Mouse (Mus musculus) liver, embryonic 11.5 days (tissue): ENCODE data around the gene Atp6v0a2. TPM values are rescaled to one million over a fixed set of nuclear protein-coding genes. Genes with fewer than 3 reads are reported as not detected.

Source experiments
- ATAC-seq: fragments of 200-750 bp; cut with Nextera tagmentation; replicated peaks from 2 replicates; pipeline ENCODE4 v1.8.0; 2017; ENCODE audit warnings: moderate number of reproducible peaks, mild to moderate bottlenecking, moderate TSS enrichment, moderate library complexity; ENCODE audit not compliant: low FRiP score
- DNase-seq: peaks from one replicate; pipeline ENCODE4 v3.0.0-alpha.2; 2017; ENCODE audit warnings: low spot score
- H3K27ac ChIP-seq: fragments of 300-500 bp; sonication (generic); 2 replicates; pipeline ENCODE4 v1.5.1; 2014; ENCODE audit warnings: mild to moderate bottlenecking, low read depth, low read length, control low read depth
- H3K27me3 ChIP-seq: fragments of 300-500 bp; sonication (generic); replicated peaks from 2 replicates; pipeline ENCODE4 v1.6.1; 2014; ENCODE audit warnings: low read length, mixed read lengths; ENCODE audit not compliant: control insufficient read depth, insufficient read depth
- H3K36me3 ChIP-seq: fragments of 300-500 bp; sonication (generic); 2 replicates; pipeline ENCODE4 v1.6.1; 2014; ENCODE audit warnings: mild to moderate bottlenecking, low read length, moderate library complexity, mixed read lengths; ENCODE audit not compliant: control insufficient read depth, insufficient read depth
- H3K4me1 ChIP-seq: fragments of 300-500 bp; sonication (generic); replicated peaks from 2 replicates; pipeline ENCODE4 v1.6.1; 2014; ENCODE audit warnings: low read length, mixed read lengths; ENCODE audit not compliant: control insufficient read depth, insufficient read depth
- H3K4me2 ChIP-seq: fragments of 300-500 bp; sonication (generic); 2 replicates; pipeline ENCODE4 v1.6.1; 2014; ENCODE audit warnings: mild to moderate bottlenecking, control low read depth, moderate library complexity
- H3K4me3 ChIP-seq: fragments of 300-500 bp; sonication (generic); 2 replicates; pipeline ENCODE4 v1.5.1; 2014; ENCODE audit warnings: low read depth, low read length, control low read depth
- H3K9ac ChIP-seq: fragments of 300-500 bp; sonication (generic); 2 replicates; pipeline ENCODE4 v1.6.1; 2014; ENCODE audit warnings: low read depth, low read length, control low read depth
- H3K9me3 ChIP-seq: fragments of 300-500 bp; sonication (generic); 2 replicates; pipeline ENCODE4 v1.6.1; 2016; ENCODE audit warnings: low read length, inconsistent platforms, mixed read lengths; ENCODE audit not compliant: control insufficient read depth
- WGBS: fragments of 180-500 bp; shearing (Covaris S2); extraction: QIAGEN DNeasy Blood & Tissue Kit; methylation state at CpG from one replicate; pipeline ENCODE4 v1.1.7; 2014; 5-methylcytosine and 5-hydroxymethylcytosine counted together
- polyA plus RNA-seq: library from polyadenylated mRNA; unstranded; fragments of >200 nt; fragmentation: Nextera tagmentation; extraction: Ambion mirVana; gene quantifications from 2 replicates; pipeline ENCODE4 v1.2.1, GENCODE M21; 2014

The Atp6v0a2 gene
- polyA plus RNA-seq, 1 experiment from 2014 or later = 31.2 TPM

GRCm38 (mm10) chr5:124717969-124718368 lies 89.6 kb downstream of the Atp6v0a2 start:
- Histone ChIP-seq H3K36me3 (peaks cover 33% of the 10 kb centered on the region), H3K27ac (no peak overlapping the region), H3K4me1 (no peaks in the 10 kb centered on the region), H3K27me3 (no peaks in the 10 kb centered on the region), H3K4me3 (no peak overlapping the region), H3K9me3 (no peaks in the 10 kb centered on the region), H3K4me2 (no peak overlapping the region), H3K9ac (no peak overlapping the region)
- ATAC-seq (no peak), DNase-seq (no peak)
- WGBS = 96% methylated on average over 11 of the region's 11 CpGs

- WGBS = 94% methylated on average over 7 of the region's 7 CpGs
- Histone ChIP-seq H3K4me2 (no peak overlapping the region), H3K36me3 (peaks cover 29% of the 10 kb centered on the region), H3K4me1 (no peaks in the 10 kb centered on the region), H3K9me3 (no peaks in the 10 kb centered on the region), H3K4me3 (no peak overlapping the region), H3K27me3 (no peaks in the 10 kb centered on the region), H3K9ac (no peak overlapping the region), H3K27ac (no peak overlapping the region)
- no peak for ATAC-seq
- DNase-seq = no peak
Measured at GRCm38 (mm10) chr5:124718396-124718795, 90.0 kb downstream of the Atp6v0a2 start.

GRCm38 (mm10) chr5:124723125-124723524 lies 94.7 kb downstream of the Atp6v0a2 start:
- peaks cover 19% of the 10 kb centered on the region; the same call in 1 of the 2 replicates for H3K36me3 ChIP-seq
- no peak overlapping the region for H3K9ac ChIP-seq
- no peaks in the 10 kb centered on the region for H3K27me3 ChIP-seq
- H3K4me2 ChIP-seq = no peak overlapping the region
- no peaks in the 10 kb centered on the region for H3K9me3 ChIP-seq
- H3K4me1 ChIP-seq = no peaks in the 10 kb centered on the region
- WGBS = 92% methylated on average over 6 of the region's 6 CpGs
- H3K27ac ChIP-seq = no peak overlapping the region
- H3K4me3 ChIP-seq = no peak overlapping the region
- no peak for DNase-seq
- ATAC-seq = no peak

- H3K4me1 ChIP-seq = no peaks in the 10 kb centered on the region
- H3K27me3 ChIP-seq = no peaks in the 10 kb centered on the region
- peaks cover 6% of the 10 kb centered on the region; the same call in 1 of the 2 replicates for H3K36me3 ChIP-seq
- 21% methylated on average over 29 of the region's 29 CpGs for WGBS
- no peak for DNase-seq
- no peak for ATAC-seq
- H3K4me3 ChIP-seq = no peak within 1 kb of the TSS
- no peak within 1 kb of the TSS for H3K4me2 ChIP-seq
- H3K9ac ChIP-seq = no peak within 1 kb of the TSS
- no peaks in the 10 kb centered on the region for H3K9me3 ChIP-seq
- H3K27ac ChIP-seq = no peak within 1 kb of the TSS
Measured at GRCm38 (mm10) chr5:124724997-124725396, 96.6 kb downstream of the Atp6v0a2 start, which contains the start of gene Dnah10. Dnah10 (plus strand) TSS chr5:124725085.

- H3K27ac ChIP-seq = no peak overlapping the region
- H3K9me3 ChIP-seq = no peaks in the 10 kb centered on the region
- ATAC-seq (peak; percentile 61), DNase-seq (no peak)
- H3K36me3 ChIP-seq = no peaks in the 10 kb centered on the region
- H3K27me3 ChIP-seq = no peaks in the 10 kb centered on the region
- no peaks in the 10 kb centered on the region for H3K4me1 ChIP-seq
- H3K4me2 ChIP-seq = peak overlapping the region; percentile 60
- no peak overlapping the region for H3K9ac ChIP-seq
- 14% methylated on average over 21 of the region's 21 CpGs for WGBS
- peak overlapping the region; percentile 30 for H3K4me3 ChIP-seq
Measured at GRCm38 (mm10) chr5:124729662-124730206, 101.4 kb downstream of the Atp6v0a2 start.

GRCm38 (mm10) chr5:124733961-124734360 lies 105.6 kb downstream of the Atp6v0a2 start:
- H3K4me3 ChIP-seq = no peak overlapping the region
- no peak overlapping the region for H3K9ac ChIP-seq
- no peaks in the 10 kb centered on the region for H3K4me1 ChIP-seq
- DNase-seq (no peak), ATAC-seq (no peak)
- 85% methylated on average over 12 of the region's 12 CpGs for whole genome bisulfite sequencing
- no peaks in the 10 kb centered on the region for H3K27me3 ChIP-seq
- no peak overlapping the region for H3K4me2 ChIP-seq
- no peaks in the 10 kb centered on the region for H3K36me3 ChIP-seq
- H3K27ac ChIP-seq = no peak overlapping the region
- no peaks in the 10 kb centered on the region for H3K9me3 ChIP-seq

GRCm38 (mm10) chr5:124741898-124742599 lies 113.7 kb downstream of the Atp6v0a2 start:
- H3K4me1 ChIP-seq = no peaks in the 10 kb centered on the region
- no peak overlapping the region for H3K4me2 ChIP-seq
- no peaks in the 10 kb centered on the region for H3K27me3 ChIP-seq
- no peak overlapping the region for H3K9ac ChIP-seq
- DNase-seq = no peak
- peaks cover 3% of the 10 kb centered on the region; the same call in 1 of the 2 replicates for H3K9me3 ChIP-seq
- H3K36me3 ChIP-seq = no peaks in the 10 kb centered on the region
- H3K27ac ChIP-seq = no peak overlapping the region
- WGBS = 91% methylated on average over 21 of the region's 21 CpGs
- ATAC-seq = no peak
- H3K4me3 ChIP-seq = no peak overlapping the region

GRCm38 (mm10) chr5:124743841-124744240 lies 115.5 kb downstream of the Atp6v0a2 start:
- Histone ChIP-seq H3K9ac (no peak overlapping the region), H3K4me2 (no peak overlapping the region), H3K27ac (no peak overlapping the region), H3K36me3 (no peaks in the 10 kb centered on the region), H3K4me3 (no peak overlapping the region), H3K9me3 (peaks cover 3% of the 10 kb centered on the region; the same call in 1 of the 2 replicates), H3K4me1 (no peaks in the 10 kb centered on the region), H3K27me3 (no peaks in the 10 kb centered on the region)
- no peak for DNase-seq
- WGBS = 87% methylated on average over 3 of the region's 3 CpGs
- no peak for ATAC-seq

- no peak for DNase-seq
- no peak overlapping the region for H3K4me2 ChIP-seq
- no peak overlapping the region for H3K27ac ChIP-seq
- no peak overlapping the region for H3K9ac ChIP-seq
- WGBS = 91% methylated on average over 15 of the region's 15 CpGs
- no peaks in the 10 kb centered on the region for H3K4me1 ChIP-seq
- no peaks in the 10 kb centered on the region; the same call in 1 of the 2 replicates for H3K9me3 ChIP-seq
- ATAC-seq = no peak
- H3K4me3 ChIP-seq = no peak overlapping the region
- no peaks in the 10 kb centered on the region for H3K27me3 ChIP-seq
- no peaks in the 10 kb centered on the region for H3K36me3 ChIP-seq
Measured at GRCm38 (mm10) chr5:124746220-124746619, 117.8 kb downstream of the Atp6v0a2 start.
